Mouse (Mus musculus): ENCODE measurements at regions not wholly inside any gene's neighbourhood (a gene's known extent, or its start where the extent isn't known, plus 50 kb on each side); places are given as distances from the start of the nearest gene placed in this dataset.

- no peak for DNase-seq (ENCODE audit: low spot score in 2 of 2)
These were observed 70.5 kb downstream of the Tmx1 start for GRCm38 (mm10) chr12:70523379-70523778.

- no peak for DNase-seq (ENCODE audit: low spot score in 2 of 2)
These were observed 71.8 kb downstream of the Tmx1 start for GRCm38 (mm10) chr12:70524703-70525102.

- DNase-seq (ENCODE audit: low spot score in 2 of 2), result no peak
These were observed 78.8 kb downstream of the Tmx1 start for GRCm38 (mm10) chr12:70531661-70532060.

- DNase-seq (ENCODE audit: low spot score in 2 of 2), result no peak
These were observed 79.3 kb downstream of the Tmx1 start for GRCm38 (mm10) chr12:70532225-70532624.

GRCm38 (mm10) chr12:70532843-70533242 lies 79.9 kb downstream of the Tmx1 start:
- DNase-seq (ENCODE audit: low spot score in 2 of 2), result no peak

- no peak for DNase-seq (ENCODE audit: low spot score in 2 of 2)
These were observed 80.6 kb downstream of the Tmx1 start for GRCm38 (mm10) chr12:70533375-70533935.

GRCm38 (mm10) chr12:70539124-70539523 lies 86.2 kb downstream of the Tmx1 start:
- DNase-seq (ENCODE audit: low spot score in 2 of 2), result no peak

GRCm38 (mm10) chr12:70539856-70540255 lies 87.0 kb downstream of the Tmx1 start:
- DNase-seq (ENCODE audit: low spot score in 2 of 2), result no peak

GRCm38 (mm10) chr12:70541432-70541831 lies 88.5 kb downstream of the Tmx1 start:
- no peak for DNase-seq (ENCODE audit: low spot score in 2 of 2)

GRCm38 (mm10) chr12:70543299-70543698 lies 90.4 kb downstream of the Tmx1 start:
- DNase-seq (ENCODE audit: low spot score in 2 of 2), result no peak

- no peak for DNase-seq (ENCODE audit: low spot score in 2 of 2)
These were observed 91.4 kb downstream of the Tmx1 start for GRCm38 (mm10) chr12:70544326-70544725.

GRCm38 (mm10) chr12:70544850-70545510 lies 92.1 kb downstream of the Tmx1 start:
- no peak for DNase-seq (ENCODE audit: low spot score in 2 of 2)

- no peak for DNase-seq (ENCODE audit: low spot score in 2 of 2)
These were observed 94.3 kb downstream of the Tmx1 start for GRCm38 (mm10) chr12:70547199-70547598.

GRCm38 (mm10) chr12:70549296-70549695 lies 96.4 kb downstream of the Tmx1 start:
- DNase-seq (ENCODE audit: low spot score in 2 of 2), result no peak

- no peak for DNase-seq (ENCODE audit: low spot score in 2 of 2)
These were observed 101.0 kb downstream of the Tmx1 start for GRCm38 (mm10) chr12:70553866-70554265.

GRCm38 (mm10) chr12:70554586-70554985 lies 101.7 kb downstream of the Tmx1 start:
- DNase-seq (ENCODE audit: low spot score in 2 of 2), result no peak

- DNase-seq (ENCODE audit: low spot score in 2 of 2), result no peak
These were observed 102.8 kb downstream of the Tmx1 start for GRCm38 (mm10) chr12:70555723-70556122.

GRCm38 (mm10) chr12:70556820-70557219 lies 103.9 kb downstream of the Tmx1 start:
- DNase-seq (ENCODE audit: low spot score in 2 of 2), result no peak

- DNase-seq (ENCODE audit: low spot score in 2 of 2), result no peak
These were observed 110.6 kb downstream of the Tmx1 start for GRCm38 (mm10) chr12:70563446-70563845.

GRCm38 (mm10) chr12:70575665-70576064 lies 122.8 kb downstream of the Tmx1 start:
- DNase-seq (ENCODE audit: low spot score in 2 of 2), result no peak

GRCm38 (mm10) chr12:70577769-70578168 lies 124.9 kb downstream of the Tmx1 start:
- no peak for DNase-seq (ENCODE audit: low spot score in 2 of 2)

GRCm38 (mm10) chr12:70579328-70579905 lies 126.5 kb downstream of the Tmx1 start:
- no peak for DNase-seq (ENCODE audit: low spot score in 2 of 2)

GRCm38 (mm10) chr12:70586181-70586580 lies 133.3 kb downstream of the Tmx1 start:
- no peak for DNase-seq (ENCODE audit: low spot score in 2 of 2)
